ENCODE assay signal across 11 mouse cellular contexts in genomic region chr14:106393978-106394377, GRCm38 (mm10).
A peak's percentile ranks its signal among the peaks of the same experiment; 100 is the strongest.
DNase-seq lines count a peak whose midpoint lies in the region; ATAC-seq and TF ChIP-seq lines count a peak whose summit lies in the region.
"Had no signal": no experiment of that assay in that cellular context is flagged by ENCODE, and none has a peak within 500 bp of the region (broad histone marks: within the 10 kb centered on the region; RNA-seq: fewer than 3 reads in every experiment).

No protein-coding gene starts in this region.

- TF ChIP-seq CTCF in heart, adult 2 months (IDR thresholded peaks at IDR 0.05): no peak
- no peak for TF ChIP-seq CTCF in C2C12 (IDR thresholded peaks at IDR 0.05; ENCODE audit: control insufficient read depth, insufficient read depth, insufficient read length)
- no peak for TF ChIP-seq CTCF in embryonic fibroblast, embryonic 13.5 days (IDR thresholded peaks at IDR 0.05; ENCODE audit: borderline replicate concordance, insufficient read depth, low read length)

- H3ac ChIP-seq in C2C12 (ENCODE audit: control insufficient read depth, insufficient read length, low read depth): no peak overlapping the region

- no peaks in the 10 kb centered on the region for H3K4me1 ChIP-seq in heart, embryonic 16.5 days (ENCODE audit: control insufficient read depth, insufficient read depth, low read length)
- H3K4me1 ChIP-seq in heart, adult 2 months (ENCODE audit: control insufficient read depth, insufficient read depth, low read length): no peaks in the 10 kb centered on the region
- H3K4me1 ChIP-seq in embryonic fibroblast, embryonic 13.5 days (ENCODE audit: control insufficient read depth, insufficient read depth, low read length): no peaks in the 10 kb centered on the region
- H3K4me1 ChIP-seq in forebrain, embryonic 13.5 days: no peaks in the 10 kb centered on the region

- H3K79me3 ChIP-seq in C2C12 (ENCODE audit: low read depth): no peaks in the 10 kb centered on the region

- no peak overlapping the region for H3K27ac ChIP-seq in heart, embryonic 16.5 days (ENCODE audit: low read length)
- H3K27ac ChIP-seq in heart, adult 2 months: no peak overlapping the region
- H3K27ac ChIP-seq in embryonic fibroblast, embryonic 13.5 days (ENCODE audit: insufficient read depth, low read length): peak overlapping the region; percentile 5; the same call in 1 of the 2 replicates
- H3K27ac ChIP-seq in forebrain, embryonic 13.5 days: no peak overlapping the region
- H3K27ac ChIP-seq: hindbrain, embryonic 14.5 days had no signal

- intact Hi-C loops in heart, adult 2 months (cut with DNase I): no loop called here

- TF ChIP-seq EP300 in heart, adult 2 months (IDR thresholded peaks at IDR 0.05; ENCODE audit: insufficient read depth, low read depth, low read length): no peak

- no peak for TF ChIP-seq POLR2A in heart, adult 2 months (IDR thresholded peaks at IDR 0.05; ENCODE audit: insufficient read depth, low read depth, low read length)
- 0 out of 2 replicates have a peak, but pooled peaks have one; percentile 17 for TF ChIP-seq POLR2A in embryonic fibroblast, embryonic 13.5 days (IDR thresholded peaks at IDR 0.05; ENCODE audit: low read depth, low read length)

- H3K9ac ChIP-seq in heart, embryonic 16.5 days (ENCODE audit: low read length): no peak overlapping the region
- H3K9ac ChIP-seq in heart, adult 2 months (ENCODE audit: low read depth, low read length): no peak overlapping the region
- no peak overlapping the region for H3K9ac ChIP-seq in forebrain, embryonic 13.5 days
- H3K9ac ChIP-seq: hindbrain, embryonic 14.5 days had no signal

- WGBS in heart, embryonic 16.5 days: 38% methylated on average over 4 of the region's 4 CpGs
- whole genome bisulfite sequencing in heart, adult 2 months: 33% methylated on average over 4 of the region's 4 CpGs
- 90% methylated on average over 4 of the region's 4 CpGs for WGBS in forebrain, embryonic 13.5 days

- no peaks in the 10 kb centered on the region for H3K9me3 ChIP-seq in heart, embryonic 16.5 days (replicated peaks; ENCODE audit: control insufficient read depth, low read length)
- H3K9me3 ChIP-seq in forebrain, embryonic 13.5 days (replicated peaks): no peaks in the 10 kb centered on the region

- no peaks in the 10 kb centered on the region for H3K79me2 ChIP-seq in heart, adult 2 months (replicated peaks; ENCODE audit: control insufficient read depth, insufficient read depth, low read length)
- no peaks in the 10 kb centered on the region for H3K79me2 ChIP-seq in C2C12 (ENCODE audit: control insufficient read depth, insufficient read depth)

- no peak overlapping the region for H3K4me2 ChIP-seq in heart, embryonic 16.5 days (ENCODE audit: low read depth, low read length)
- H3K4me2 ChIP-seq in forebrain, embryonic 13.5 days: no peak overlapping the region
- H3K4me2 ChIP-seq: hindbrain, embryonic 14.5 days had no signal

- ATAC-seq in heart, embryonic 16.5 days (replicated peaks; ENCODE audit: extremely low read depth, insufficient read depth, low FRiP score): 0 out of 2 replicates have a peak, but pooled peaks have one; percentile 14
- no peak for ATAC-seq in forebrain, embryonic 13.5 days

- DNase-seq in heart, adult 2 months: no peak
- DNase-seq in kidney, postnatal 25 days: peak; percentile 8 to 32
- no peak for DNase-seq in cerebellum, adult 18-20 months
- DNase-seq: cerebellum, adult 9-11 months; gastrocnemius, postnatal 14 days; spleen, adult 18-20 months had no signal

- no peaks in the 10 kb centered on the region for H3K27me3 ChIP-seq in heart, embryonic 16.5 days (ENCODE audit: control insufficient read depth, insufficient read depth, low read length)
- no peaks in the 10 kb centered on the region for H3K27me3 ChIP-seq in heart, adult 2 months (ENCODE audit: control insufficient read depth, insufficient read depth, low read length)
- H3K27me3 ChIP-seq in C2C12 (ENCODE audit: control insufficient read depth, insufficient read depth, insufficient read length): no peaks in the 10 kb centered on the region
- H3K27me3 ChIP-seq in forebrain, embryonic 13.5 days: no peaks in the 10 kb centered on the region

- no peaks in the 10 kb centered on the region for H3K36me3 ChIP-seq in heart, embryonic 16.5 days (ENCODE audit: control insufficient read depth, insufficient read depth)
- H3K36me3 ChIP-seq in heart, adult 2 months (ENCODE audit: control insufficient read depth, insufficient read depth, low read length): no peaks in the 10 kb centered on the region
- no peaks in the 10 kb centered on the region for H3K36me3 ChIP-seq in C2C12 (ENCODE audit: control insufficient read depth, insufficient read depth)
- H3K36me3 ChIP-seq in forebrain, embryonic 13.5 days (ENCODE audit: poor library complexity, severe bottlenecking): no peaks in the 10 kb centered on the region

- no peak overlapping the region for H3K4me3 ChIP-seq in heart, embryonic 16.5 days (ENCODE audit: low read length)
- no peak overlapping the region for H3K4me3 ChIP-seq in heart, adult 2 months
- no peak overlapping the region for H3K4me3 ChIP-seq in C2C12 (ENCODE audit: insufficient read depth, poor library complexity, severe bottlenecking)
- no peak overlapping the region for H3K4me3 ChIP-seq in embryonic fibroblast, embryonic 13.5 days (ENCODE audit: insufficient read depth, low read length)
- H3K4me3 ChIP-seq in forebrain, embryonic 13.5 days: no peak overlapping the region

TF ChIP-seq in C2C12, 6 proteins besides CTCF, POLR2A, EP300 and RAD21:
- TF ChIP-seq USF1 (IDR thresholded peaks at IDR 0.05; ENCODE audit: low read depth): peak; percentile 26
- TF ChIP-seq MYOD1 (IDR thresholded peaks at IDR 0.05; ENCODE audit: control insufficient read depth, insufficient read length, low read depth): peak; percentile 37
- TF ChIP-seq MYOG (IDR thresholded peaks at IDR 0.05; ENCODE audit: control insufficient read depth, extremely low read depth, insufficient read length): no peak
- TF ChIP-seq CEBPB (IDR thresholded peaks at IDR 0.05; ENCODE audit: low read depth): no peak
- peak; percentile 11 for TF ChIP-seq FOSL1 (IDR thresholded peaks at IDR 0.05; ENCODE audit: insufficient read depth, low read length, poor library complexity, severe bottlenecking)
- TF ChIP-seq MAX (IDR thresholded peaks at IDR 0.05): peak; percentile 32

Comparison
In these comparisons a context has a peak if more than half of its experiments do, and no peak if none do; other contexts are left out.
1. DNase-seq: peak in kidney, postnatal 25 days (2 of 2); none in heart, adult 2 months (0 of 2) and cerebellum, adult 18-20 months (0 of 2).